Mouse (Mus musculus) heart, postnatal 0 days (tissue): ENCODE measurements around the gene Slc24a1.

Source experiments
- CTCF ChIP-seq: IDR thresholded peaks from 2 replicates; pipeline ENCODE4 v1.5.1; 2016; ENCODE audit warnings: antibody characterized with exemption, control low read depth, low read depth
- EP300 ChIP-seq: IDR thresholded peaks from 2 replicates; pipeline ENCODE4 v1.6.1; 2016; ENCODE audit warnings: antibody characterized with exemption, low read depth

- TF ChIP-seq CTCF, result no peak
- TF ChIP-seq EP300, result no peak
Measured at GRCm38 (mm10) chr9:64925771-64926170, 25.6 kb downstream of the Slc24a1 start.
